Mouse (Mus musculus) heart, embryonic 15.5 days (tissue): ENCODE data around the gene Gpr108. TPM values are rescaled to one million over a fixed set of nuclear protein-coding genes. Genes with fewer than 3 reads are reported as not detected.

Source experiments
- ATAC-seq: fragments of 200-750 bp; cut with Nextera tagmentation; replicated peaks from 2 replicates; pipeline ENCODE4 v1.8.0; 2017; ENCODE audit warnings: low read depth, moderate TSS enrichment; ENCODE audit not compliant: insufficient number of reproducible peaks, insufficient read depth, low FRiP score
- H3K27ac ChIP-seq: fragments of 300-500 bp; sonication (generic); 2 replicates; pipeline ENCODE4 v1.5.1; 2015; ENCODE audit warnings: mild to moderate bottlenecking, inconsistent platforms
- H3K27me3 ChIP-seq: fragments of 300-500 bp; sonication (generic); 2 replicates; pipeline ENCODE4 v1.6.1; 2015; ENCODE audit warnings: inconsistent platforms
- H3K36me3 ChIP-seq: fragments of 300-500 bp; sonication (generic); 2 replicates; pipeline ENCODE4 v1.6.1; 2015; ENCODE audit warnings: mild to moderate bottlenecking, inconsistent platforms
- H3K4me1 ChIP-seq: fragments of 300-500 bp; sonication (generic); replicated peaks from 2 replicates; pipeline ENCODE4 v1.6.1; 2015; ENCODE audit warnings: inconsistent platforms
- H3K4me2 ChIP-seq: fragments of 300-500 bp; sonication (generic); 2 replicates; pipeline ENCODE4 v1.6.1; 2015; ENCODE audit warnings: inconsistent platforms, mild to moderate bottlenecking, moderate library complexity
- H3K4me3 ChIP-seq: fragments of 300-500 bp; sonication (generic); 2 replicates; pipeline ENCODE4 v1.5.1; 2015; ENCODE audit warnings: mild to moderate bottlenecking, inconsistent platforms
- H3K9ac ChIP-seq: fragments of 300-500 bp; sonication (generic); 2 replicates; pipeline ENCODE4 v1.6.1; 2015; ENCODE audit warnings: mild to moderate bottlenecking, inconsistent platforms
- H3K9me3 ChIP-seq: fragments of 300-500 bp; sonication (generic); replicated peaks from 2 replicates; pipeline ENCODE4 v1.6.1; 2016; ENCODE audit warnings: inconsistent platforms
- WGBS: fragments of 180-500 bp; shearing (Covaris S2); methylation state at CpG from one replicate; pipeline ENCODE4 v1.1.7; 2015; ENCODE audit warnings: mixed read lengths; 5-methylcytosine and 5-hydroxymethylcytosine counted together
- polyA plus RNA-seq: library from polyadenylated mRNA; unstranded; fragments of >200 nt; fragmentation: Nextera tagmentation; extraction: Ambion mirVana; gene quantifications from 2 replicates; pipeline ENCODE4 v1.2.1, GENCODE M21; 2015

Gene Gpr108
- polyA plus RNA-seq, 1 experiment from 2014 or later = 26.5 TPM

DNA sequence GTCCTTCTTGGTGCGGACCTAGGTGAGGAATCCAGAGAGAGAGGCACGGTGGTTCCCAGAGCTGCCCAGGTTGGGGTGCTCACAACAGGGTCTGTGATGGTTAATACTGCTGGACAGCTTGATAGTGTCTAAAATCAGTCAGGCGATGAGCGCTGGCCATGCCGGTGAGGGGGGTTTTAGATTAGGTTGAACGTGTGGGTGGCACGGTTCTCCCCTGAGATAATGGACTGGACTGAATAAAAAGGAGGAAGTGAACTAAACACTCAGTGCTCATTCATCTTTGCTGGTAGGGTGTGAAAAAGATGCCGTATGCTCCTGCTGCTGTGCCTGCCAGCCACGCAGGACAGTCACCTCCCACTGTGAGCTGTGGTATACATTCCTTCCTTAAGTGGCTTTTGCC, 24.9 kb downstream of the Gpr108 start:
- no peaks in the 10 kb centered on the region for H3K36me3 ChIP-seq
- H3K27me3 ChIP-seq = peaks cover 24% of the 10 kb centered on the region
- H3K4me1 ChIP-seq = no peaks in the 10 kb centered on the region
- no peak for ATAC-seq
- 63% methylated on average over 9 of the region's 9 CpGs for WGBS
- no peak overlapping the region for H3K9ac ChIP-seq
- no peak overlapping the region for H3K4me3 ChIP-seq
- H3K27ac ChIP-seq = no peak overlapping the region
- H3K9me3 ChIP-seq = no peaks in the 10 kb centered on the region
- no peak overlapping the region for H3K4me2 ChIP-seq

DNA sequence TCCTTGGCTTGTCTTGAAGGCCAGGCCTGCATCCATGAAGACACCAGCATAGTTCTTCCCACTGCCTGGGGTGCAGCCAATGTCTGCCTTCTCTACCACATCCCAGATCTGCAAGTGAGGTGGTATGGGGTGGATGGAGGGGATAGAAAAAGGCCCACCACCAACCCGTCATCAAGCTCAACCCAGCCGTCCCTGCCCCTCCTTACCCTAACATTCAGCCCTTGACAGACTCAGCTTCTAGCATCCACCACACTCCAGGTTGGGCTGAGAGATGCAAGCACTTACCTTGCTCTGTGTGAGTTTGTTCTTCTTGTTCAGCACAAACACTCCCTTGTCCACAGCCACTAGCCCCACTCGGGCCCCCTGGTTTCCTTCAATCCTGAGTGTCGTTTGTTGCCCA, 26.3 kb downstream of the Gpr108 start:
- H3K4me3 ChIP-seq = no peak overlapping the region
- ATAC-seq = no peak
- no peaks in the 10 kb centered on the region for H3K9me3 ChIP-seq
- no peak overlapping the region for H3K4me2 ChIP-seq
- no peaks in the 10 kb centered on the region for H3K4me1 ChIP-seq
- 39% methylated on average over 4 of the region's 4 CpGs for WGBS
- H3K9ac ChIP-seq = no peak overlapping the region
- H3K27me3 ChIP-seq = peaks cover 27% of the 10 kb centered on the region
- H3K27ac ChIP-seq = no peak overlapping the region
- H3K36me3 ChIP-seq = no peaks in the 10 kb centered on the region

DNA sequence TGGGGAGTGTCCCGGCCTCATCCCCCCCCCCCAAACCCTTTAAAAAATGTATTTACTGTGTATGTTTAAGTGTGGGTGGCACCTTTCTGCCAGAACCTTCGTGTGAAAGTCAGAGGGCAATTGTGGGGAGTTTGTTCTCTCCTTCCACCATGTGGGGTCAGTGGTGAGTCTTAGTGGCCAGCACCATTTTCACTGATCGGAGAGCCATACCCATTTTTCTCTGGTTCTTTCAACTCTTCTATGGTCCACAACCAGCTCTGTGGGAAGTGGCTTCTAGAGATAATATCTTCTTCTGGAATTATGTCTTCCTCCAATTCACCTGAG, 28.4 kb downstream of the Gpr108 start:
- 20% methylated on average over 3 of the region's 3 CpGs for WGBS
- Histone ChIP-seq H3K27me3 (peaks cover 17% of the 10 kb centered on the region), H3K27ac (no peak overlapping the region)

DNA sequence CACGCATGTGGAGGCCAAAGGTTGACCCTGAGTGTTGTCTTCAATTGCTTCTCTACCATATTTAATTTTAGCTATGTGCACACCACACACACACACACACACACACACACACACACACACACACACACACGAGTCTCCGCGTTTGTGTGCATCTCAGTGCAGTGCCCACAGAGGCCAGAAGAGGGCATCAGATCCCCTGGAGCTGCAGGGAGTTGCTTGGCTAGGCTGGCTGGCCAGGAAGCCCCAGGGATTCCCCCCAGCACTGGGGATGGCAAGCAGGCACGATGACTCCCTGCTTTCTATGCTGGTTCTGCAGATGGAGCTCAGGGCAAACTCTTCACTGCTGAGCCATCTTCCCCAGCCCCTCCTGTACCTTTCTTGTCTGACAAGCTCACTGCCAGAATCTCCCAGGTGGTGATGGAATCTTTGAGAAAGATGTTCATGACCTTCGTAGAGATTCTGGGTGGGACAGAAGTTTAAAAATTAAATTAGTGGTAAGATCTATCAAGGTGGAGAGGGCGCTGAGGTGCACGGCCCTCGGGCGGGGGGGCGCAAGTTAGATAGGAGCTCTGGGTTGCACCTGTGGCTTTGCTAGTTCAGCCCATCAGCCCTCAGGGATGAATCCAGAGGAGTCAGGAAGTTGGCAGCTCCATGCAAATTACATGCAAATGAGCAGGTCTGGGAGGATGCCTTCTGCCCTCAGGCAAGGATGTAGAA, 28.9 kb downstream of the Gpr108 start:
- H3K36me3 ChIP-seq = no peaks in the 10 kb centered on the region
- no peaks in the 10 kb centered on the region for H3K4me1 ChIP-seq
- H3K4me3 ChIP-seq = no peak overlapping the region
- 28% methylated on average over 11 of the region's 11 CpGs for WGBS
- no peaks in the 10 kb centered on the region for H3K9me3 ChIP-seq
- H3K27me3 ChIP-seq = peaks cover 14% of the 10 kb centered on the region
- no peak overlapping the region for H3K4me2 ChIP-seq
- no peak for ATAC-seq
- H3K27ac ChIP-seq = no peak overlapping the region
- H3K9ac ChIP-seq = no peak overlapping the region

More for the DNA sequence above, 28.4 kb downstream of the Gpr108 start:
- no peaks in the 10 kb centered on the region for H3K9me3 ChIP-seq
- H3K9ac ChIP-seq = no peak overlapping the region
- no peak for ATAC-seq
- no peak overlapping the region for H3K4me2 ChIP-seq
- no peaks in the 10 kb centered on the region for H3K36me3 ChIP-seq
- no peaks in the 10 kb centered on the region for H3K4me1 ChIP-seq
- no peak overlapping the region for H3K4me3 ChIP-seq

DNA sequence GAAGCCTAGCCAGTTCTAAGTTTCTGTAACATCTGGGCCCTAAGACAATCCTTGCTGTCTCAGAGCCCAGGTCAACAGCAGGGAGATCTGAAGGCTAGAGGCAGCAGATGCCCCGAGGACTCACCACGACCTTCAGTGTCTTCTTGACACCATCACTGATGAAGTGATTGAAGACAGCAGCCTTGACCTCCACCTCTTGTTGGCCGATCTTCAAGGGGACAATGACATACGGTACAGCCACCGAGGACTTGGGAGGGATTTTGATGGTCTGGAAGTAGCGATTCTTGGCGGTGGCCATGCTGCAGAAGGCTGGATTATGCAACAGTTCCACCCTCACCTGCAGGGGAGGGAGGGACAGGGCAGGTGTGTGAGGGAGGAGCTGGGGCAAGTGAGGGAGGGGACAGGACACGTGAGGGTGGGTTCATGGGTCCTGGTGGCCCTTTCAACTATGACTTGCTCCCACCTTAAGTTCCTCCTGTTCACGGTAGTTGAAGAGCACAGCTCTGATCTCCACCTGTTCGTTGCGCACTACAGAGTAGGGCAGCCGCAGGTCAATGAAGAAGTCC, 29.8 kb downstream of the Gpr108 start:
- Histone ChIP-seq H3K27ac (no peak overlapping the region), H3K27me3 (peaks cover 9% of the 10 kb centered on the region; the same call in 1 of the 2 replicates), H3K4me3 (no peak overlapping the region), H3K9ac (no peak overlapping the region), H3K4me2 (no peak overlapping the region), H3K9me3 (no peaks in the 10 kb centered on the region), H3K36me3 (no peaks in the 10 kb centered on the region), H3K4me1 (no peaks in the 10 kb centered on the region)
- 66% methylated on average over 12 of the region's 12 CpGs for WGBS
- no peak for ATAC-seq

DNA sequence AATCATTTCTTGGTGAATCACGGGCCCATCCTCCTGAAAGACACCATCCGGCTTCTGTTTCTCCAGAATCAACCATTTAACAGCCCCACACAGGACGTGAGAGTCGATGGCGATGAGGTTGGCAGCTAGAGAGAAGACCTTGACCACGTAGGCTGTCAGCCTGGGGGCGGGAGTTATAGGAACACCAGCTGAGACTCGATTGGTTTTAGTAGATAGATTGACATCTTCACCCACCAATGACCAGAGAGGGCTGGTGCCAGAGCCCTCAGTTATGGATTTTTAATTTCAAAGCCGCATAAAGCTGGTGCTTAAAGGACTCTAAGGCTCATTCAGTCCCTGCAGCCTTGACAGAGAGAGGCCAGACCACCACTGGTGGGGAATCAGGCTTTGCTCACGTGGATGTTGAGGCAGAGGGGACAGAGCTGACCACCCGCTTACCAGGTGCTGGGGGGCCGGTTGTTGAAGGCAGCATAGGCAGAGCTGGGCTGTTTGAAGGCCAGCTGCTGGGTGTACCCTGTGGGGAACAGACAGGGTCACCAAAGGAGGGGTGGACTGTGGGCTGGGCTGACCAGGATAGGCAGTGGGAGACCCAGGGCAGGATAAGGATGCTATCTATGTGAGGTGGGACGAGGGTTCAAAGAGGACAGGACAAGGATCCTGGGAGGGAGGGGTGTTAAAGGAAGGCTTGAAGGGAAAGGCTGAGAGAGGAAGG, 33.4 kb downstream of the Gpr108 start:
- Histone ChIP-seq H3K4me2 (no peak overlapping the region), H3K36me3 (no peaks in the 10 kb centered on the region), H3K9ac (no peak overlapping the region), H3K27ac (no peak overlapping the region), H3K9me3 (no peaks in the 10 kb centered on the region), H3K27me3 (peaks cover 9% of the 10 kb centered on the region; the same call in 1 of the 2 replicates), H3K4me1 (no peaks in the 10 kb centered on the region), H3K4me3 (no peak overlapping the region)
- 40% methylated on average over 13 of the region's 13 CpGs for WGBS
- no peak for ATAC-seq

DNA sequence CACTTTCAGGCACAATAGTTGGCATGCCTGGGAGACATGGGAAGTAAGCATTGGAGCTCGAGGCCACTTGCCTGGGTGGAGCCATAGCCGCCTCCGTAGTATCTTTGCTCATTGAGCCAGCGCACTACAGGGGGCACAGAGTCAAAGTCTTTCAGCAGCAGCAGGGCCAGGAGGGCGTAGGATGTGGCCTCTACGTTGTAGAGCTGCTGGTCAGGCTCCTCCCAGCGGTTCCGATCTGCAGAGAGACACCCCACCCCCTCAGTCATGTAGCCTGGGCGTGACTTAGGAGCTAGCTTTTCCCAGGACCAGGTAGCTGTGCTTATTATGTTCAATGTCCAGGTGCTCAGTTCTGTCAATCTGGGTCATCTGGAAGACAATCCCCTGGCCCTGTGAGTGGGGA, 36.7 kb downstream of the Gpr108 start:
- no peak overlapping the region for H3K27ac ChIP-seq
- peaks cover 6% of the 10 kb centered on the region; the same call in 1 of the 2 replicates for H3K27me3 ChIP-seq
- 55% methylated on average over 9 of the region's 9 CpGs for WGBS
- no peaks in the 10 kb centered on the region for H3K9me3 ChIP-seq
- no peak overlapping the region for H3K4me3 ChIP-seq
- H3K4me1 ChIP-seq = no peaks in the 10 kb centered on the region
- no peak overlapping the region for H3K4me2 ChIP-seq
- no peaks in the 10 kb centered on the region for H3K36me3 ChIP-seq
- no peak overlapping the region for H3K9ac ChIP-seq
- ATAC-seq = no peak

DNA sequence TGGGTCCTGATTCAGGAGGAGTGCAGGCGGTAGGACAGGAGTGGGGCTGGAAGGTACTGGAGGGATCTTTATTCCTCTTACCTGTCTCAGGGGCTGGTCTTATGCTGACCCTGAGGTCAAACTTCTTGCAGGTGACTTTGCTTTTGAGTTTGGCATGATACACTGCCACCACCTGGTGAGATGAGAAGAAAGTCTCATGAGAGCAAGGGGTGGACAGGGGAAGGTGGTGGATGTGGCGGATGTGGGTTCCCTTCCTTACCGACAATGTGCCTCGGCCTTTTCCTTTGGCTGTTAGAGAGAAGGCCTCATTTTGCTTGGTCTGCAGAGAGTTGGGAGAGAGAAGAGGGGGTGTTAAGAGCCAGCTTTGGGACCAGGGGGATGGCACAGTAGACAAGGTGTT, 38.9 kb downstream of the Gpr108 start:
- ATAC-seq = no peak

DNA sequence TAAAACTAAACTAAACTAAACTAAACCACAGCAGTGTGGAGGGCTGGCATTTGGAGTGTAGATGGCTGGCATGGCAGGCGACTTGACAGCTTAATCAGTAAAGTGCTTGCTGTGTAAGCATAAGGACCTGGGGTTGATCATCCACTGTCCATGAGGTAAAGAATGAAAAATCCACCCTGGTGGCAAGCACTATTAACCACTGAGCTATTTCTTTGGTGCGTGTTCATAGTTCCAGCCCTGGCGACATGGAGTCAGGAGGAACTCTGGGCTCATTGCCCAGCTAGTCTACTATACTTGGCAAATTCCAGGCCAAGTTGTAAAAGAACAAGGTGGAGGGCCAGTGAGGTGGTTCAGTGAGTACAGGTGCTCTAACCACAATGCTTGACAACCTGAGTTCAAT, 40.3 kb downstream of the Gpr108 start:
- H3K9me3 ChIP-seq = no peaks in the 10 kb centered on the region
- no peaks in the 10 kb centered on the region for H3K4me1 ChIP-seq
- 58% methylated on average over 3 of the region's 3 CpGs for WGBS
- H3K9ac ChIP-seq = no peak overlapping the region
- no peaks in the 10 kb centered on the region for H3K36me3 ChIP-seq
- no peak overlapping the region for H3K4me3 ChIP-seq
- no peak overlapping the region for H3K4me2 ChIP-seq
- ATAC-seq = no peak
- H3K27me3 ChIP-seq = no peaks in the 10 kb centered on the region
- H3K27ac ChIP-seq = no peak overlapping the region

More for the DNA sequence above, 38.9 kb downstream of the Gpr108 start:
- Histone ChIP-seq H3K27ac (no peak overlapping the region), H3K9ac (no peak overlapping the region), H3K4me2 (no peak overlapping the region), H3K4me1 (no peaks in the 10 kb centered on the region), H3K36me3 (no peaks in the 10 kb centered on the region), H3K4me3 (no peak overlapping the region), H3K9me3 (no peaks in the 10 kb centered on the region), H3K27me3 (0 out of 2 replicates have a peak, but pooled peaks cover 2% of the 10 kb centered on the region)
- 66% methylated on average over 4 of the region's 4 CpGs for WGBS

DNA sequence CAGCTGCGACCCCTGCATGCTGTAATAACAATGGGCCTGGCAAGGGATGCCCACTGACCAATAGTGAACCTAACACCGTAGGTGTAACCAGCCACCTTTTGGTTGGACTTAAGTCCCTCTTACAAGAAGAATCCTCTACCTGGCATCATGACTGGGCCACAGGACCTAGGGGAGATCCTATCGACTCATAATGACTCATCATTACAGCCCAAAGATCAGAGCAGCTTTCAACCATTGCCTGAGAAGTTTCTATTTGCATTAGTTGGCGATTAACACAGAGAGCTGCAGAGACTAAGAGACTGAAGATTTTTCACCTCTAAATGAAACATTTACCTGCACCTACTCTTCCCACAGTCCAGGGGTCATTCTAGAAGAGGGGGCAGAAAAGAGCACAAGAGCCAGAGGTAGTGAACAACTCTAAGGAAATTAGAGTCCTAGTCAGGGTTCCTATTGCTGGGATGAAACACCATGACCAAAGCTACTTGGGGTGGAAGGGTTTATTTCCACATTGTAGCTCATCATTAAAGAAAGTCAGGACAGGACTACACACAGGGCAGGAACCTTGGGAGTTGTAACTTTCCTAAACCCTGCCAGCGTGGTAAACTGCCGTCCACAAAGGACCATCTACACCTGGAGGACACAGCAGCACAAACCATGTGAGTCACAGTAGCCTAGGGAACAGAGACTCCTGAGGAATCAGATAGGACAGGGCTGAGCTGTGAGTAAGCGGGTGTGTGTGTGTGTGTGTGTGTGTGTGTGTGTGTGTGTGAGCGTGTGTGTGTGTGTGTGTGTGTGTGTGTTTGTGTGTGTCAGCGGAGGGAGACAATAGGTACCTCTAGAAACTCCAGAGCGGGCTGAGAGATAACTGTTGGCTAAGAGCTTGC, 46.2 kb downstream of the Gpr108 start:
- H3K4me3 ChIP-seq = no peak overlapping the region
- no peak overlapping the region for H3K4me2 ChIP-seq
- H3K9ac ChIP-seq = no peak overlapping the region
- no peaks in the 10 kb centered on the region for H3K9me3 ChIP-seq
- WGBS = 72% methylated on average over 9 of the region's 10 CpGs
- no peaks in the 10 kb centered on the region for H3K36me3 ChIP-seq
- H3K27me3 ChIP-seq = no peaks in the 10 kb centered on the region
- H3K27ac ChIP-seq = no peak overlapping the region
- no peaks in the 10 kb centered on the region for H3K4me1 ChIP-seq
- ATAC-seq = no peak

DNA sequence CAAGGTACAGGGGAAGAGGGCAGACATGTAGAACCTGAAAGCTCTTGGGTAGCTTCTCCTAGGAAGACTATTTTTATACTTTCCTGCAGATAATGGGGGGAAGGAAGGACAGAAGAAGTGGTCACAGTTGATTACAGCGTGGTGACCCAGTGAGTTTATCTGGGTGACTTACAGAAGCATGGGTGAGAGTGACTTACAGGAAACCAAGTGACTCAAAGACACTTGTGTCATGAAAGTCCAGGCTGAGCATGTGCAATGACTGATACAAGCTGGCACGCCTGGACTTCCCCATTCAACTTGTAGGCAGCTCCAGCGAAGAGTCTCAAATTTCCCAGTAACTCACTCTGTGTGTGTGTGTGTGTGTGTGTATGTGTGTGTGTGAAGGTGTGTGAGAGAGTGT, 50.0 kb downstream of the Gpr108 start:
- Histone ChIP-seq H3K4me2 (no peak overlapping the region), H3K4me1 (no peaks in the 10 kb centered on the region), H3K4me3 (no peak overlapping the region), H3K27ac (no peak overlapping the region), H3K36me3 (no peaks in the 10 kb centered on the region), H3K9me3 (no peaks in the 10 kb centered on the region), H3K9ac (no peak overlapping the region), H3K27me3 (no peaks in the 10 kb centered on the region)
- ATAC-seq = no peak
- 56% methylated on average over 3 of the region's 3 CpGs for WGBS
